Mouse (Mus musculus) thymus, adult 18-20 months (tissue): ENCODE results near the gene Zbed6.
"Not testable (repeated sequence)": the region's sequence is repeated elsewhere in the genome, so short reads cannot be mapped to it uniquely, and the experiment has no call there.

Source experiments
- DNase-seq, 2 experiments: peaks; one replicate each; pipeline ENCODE4 v3.0.0; 2022; ENCODE audit warnings: mixed read lengths in 2 of 2

Gene Zbed6

GRCm38 (mm10) chr1:133660466-133661202 lies at the start of gene Zbed6:
Zbed6 (minus strand) TSS chr1:133660885.
- peak; percentile 38 to 63 for DNase-seq

GRCm38 (mm10) chr1:133709292-133709691 lies 48.6 kb upstream of the Zbed6 start:
- DNase-seq, result no peak

GRCm38 (mm10) chr1:133701824-133702223 lies 41.1 kb upstream of the Zbed6 start:
- DNase-seq, result not testable (repeated sequence)

GRCm38 (mm10) chr1:133697935-133698620 lies 37.4 kb upstream of the Zbed6 start:
- no peak for DNase-seq

- no peak for DNase-seq
Observed at GRCm38 (mm10) chr1:133695901-133696300, 35.2 kb upstream of the Zbed6 start.

GRCm38 (mm10) chr1:133694876-133695275 lies 34.2 kb upstream of the Zbed6 start:
- DNase-seq, result peak in 1 of 2 experiments; percentile 43

GRCm38 (mm10) chr1:133694301-133694700 lies 33.6 kb upstream of the Zbed6 start:
- DNase-seq, result no peak

- DNase-seq, result no peak
Observed at GRCm38 (mm10) chr1:133693536-133694114, 32.9 kb upstream of the Zbed6 start.

- DNase-seq, result no peak
Observed at GRCm38 (mm10) chr1:133692195-133692594, 31.5 kb upstream of the Zbed6 start.

- DNase-seq, result no peak
Observed at GRCm38 (mm10) chr1:133691046-133691445, 30.4 kb upstream of the Zbed6 start.

GRCm38 (mm10) chr1:133689897-133690296 lies 29.2 kb upstream of the Zbed6 start, which contains the start of gene Lax1:
Lax1 (minus strand) TSS chr1:133690108.
- peak; percentile 62 to 81 for DNase-seq

- DNase-seq, result no peak
Observed at GRCm38 (mm10) chr1:133688301-133688700, 27.6 kb upstream of the Zbed6 start.

GRCm38 (mm10) chr1:133685749-133686519 lies 25.2 kb upstream of the Zbed6 start:
- no peak for DNase-seq

GRCm38 (mm10) chr1:133671801-133672200 lies 11.1 kb upstream of the Zbed6 start:
- DNase-seq, result no peak

- no peak for DNase-seq
Observed at GRCm38 (mm10) chr1:133671266-133671665, 10.6 kb upstream of the Zbed6 start.

GRCm38 (mm10) chr1:133670776-133671175 lies 10.1 kb upstream of the Zbed6 start:
- DNase-seq, result no peak

GRCm38 (mm10) chr1:133670190-133670589 lies 9.5 kb upstream of the Zbed6 start:
- no peak for DNase-seq

- DNase-seq, result no peak
Observed at GRCm38 (mm10) chr1:133668618-133669017, 7.9 kb upstream of the Zbed6 start.

GRCm38 (mm10) chr1:133667721-133668120 lies 7.0 kb upstream of the Zbed6 start:
- no peak for DNase-seq

- not testable (repeated sequence) for DNase-seq
Observed at GRCm38 (mm10) chr1:133665713-133666112, 5.0 kb upstream of the Zbed6 start.

- no peak for DNase-seq
Observed at GRCm38 (mm10) chr1:133664203-133664970, 3.7 kb upstream of the Zbed6 start.

- no peak for DNase-seq
Observed at GRCm38 (mm10) chr1:133663427-133663826, 2.7 kb upstream of the Zbed6 start.
